Mouse (Mus musculus) ES-E14 (cell line): ENCODE data around the gene Il4i1.
"Not testable (repeated sequence)": the region's sequence is repeated elsewhere in the genome, so short reads cannot be mapped to it uniquely, and the experiment has no call there.

Experiments
- CHD2 ChIP-seq: IDR thresholded peaks from 2 replicates; pipeline ENCODE4 v1.6.1; 2014; ENCODE audit warnings: mild to moderate bottlenecking, low read depth, low read length, inconsistent platforms
- HCFC1 ChIP-seq: IDR thresholded peaks from 2 replicates; pipeline ENCODE4 v1.6.1; 2012; ENCODE audit warnings: low read length, inconsistent platforms, borderline replicate concordance; ENCODE audit not compliant: insufficient read depth
- MAFK ChIP-seq: IDR thresholded peaks from 2 replicates; pipeline ENCODE4 v1.6.1; 2014; ENCODE audit warnings: mild to moderate bottlenecking, low read depth, low read length, inconsistent platforms; ENCODE audit not compliant: insufficient read depth
- ZC3H11A ChIP-seq: IDR thresholded peaks from 2 replicates; pipeline ENCODE4 v1.6.1; 2012; ENCODE audit warnings: low read depth, mild to moderate bottlenecking, inconsistent platforms, low read length, borderline replicate concordance
- ZNF384 ChIP-seq: IDR thresholded peaks from 2 replicates; pipeline ENCODE4 v1.6.1; 2012; ENCODE audit warnings: low read depth, low read length, inconsistent platforms

DNA sequence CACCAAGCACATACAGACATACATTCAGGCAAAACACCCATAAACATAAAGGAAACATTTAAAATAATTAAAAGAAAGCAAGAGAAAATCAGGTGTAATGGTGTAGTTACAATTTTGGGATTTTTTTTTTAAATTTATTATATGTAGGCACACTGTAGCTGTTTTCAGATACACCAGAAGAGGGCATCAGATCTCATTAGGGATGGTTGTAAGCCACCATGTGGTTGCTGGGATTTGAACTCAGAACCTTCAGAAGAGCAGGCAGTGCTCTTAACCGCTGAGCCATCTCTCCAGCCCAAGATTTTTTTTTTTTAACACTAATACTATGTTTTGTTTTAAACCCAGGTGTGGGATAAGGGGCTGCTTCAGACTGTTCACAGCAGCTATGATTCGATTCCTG is 55.6 kb downstream of the Il4i1 start:
- not testable (repeated sequence) for TF ChIP-seq CHD2, MAFK, ZNF384, HCFC1, ZC3H11A
